Mouse (Mus musculus): Measurements from ENCODE around the gene Gm37240.

The Gm37240 gene

GRCm38 (mm10) chr3:84949387-84949786, 937.9 kb downstream of the Gm37240 start:
- no peak for DNase-seq (ENCODE audit: low spot score)

GRCm38 (mm10) chr3:84946381-84946780, 940.9 kb downstream of the Gm37240 start:
- DNase-seq (ENCODE audit: low spot score) = no peak

- DNase-seq (ENCODE audit: low spot score) = no peak
Measured at GRCm38 (mm10) chr3:84944933-84945332, 942.4 kb downstream of the Gm37240 start.

GRCm38 (mm10) chr3:84937360-84938355, 949.7 kb downstream of the Gm37240 start:
- no peak for DNase-seq (ENCODE audit: low spot score)

GRCm38 (mm10) chr3:84936956-84937355, 950.4 kb downstream of the Gm37240 start:
- DNase-seq (ENCODE audit: low spot score) = no peak

GRCm38 (mm10) chr3:84936252-84936651, 951.1 kb downstream of the Gm37240 start:
- DNase-seq (ENCODE audit: low spot score) = no peak

GRCm38 (mm10) chr3:84935729-84936128, 951.6 kb downstream of the Gm37240 start:
- no peak for DNase-seq (ENCODE audit: low spot score)

- no peak for DNase-seq (ENCODE audit: low spot score)
Measured at GRCm38 (mm10) chr3:84930683-84931082, 956.6 kb downstream of the Gm37240 start.

GRCm38 (mm10) chr3:84929171-84929570, 958.1 kb downstream of the Gm37240 start:
- DNase-seq (ENCODE audit: low spot score) = no peak

GRCm38 (mm10) chr3:84927901-84928300, 959.4 kb downstream of the Gm37240 start:
- no peak for DNase-seq (ENCODE audit: low spot score)

- no peak for DNase-seq (ENCODE audit: low spot score)
Measured at GRCm38 (mm10) chr3:84927168-84927794, 960.0 kb downstream of the Gm37240 start.

GRCm38 (mm10) chr3:84926140-84926539, 961.2 kb downstream of the Gm37240 start:
- DNase-seq (ENCODE audit: low spot score) = no peak

- no peak for DNase-seq (ENCODE audit: low spot score)
Measured at GRCm38 (mm10) chr3:84925229-84925628, 962.1 kb downstream of the Gm37240 start.

GRCm38 (mm10) chr3:84923670-84924069, 963.6 kb downstream of the Gm37240 start:
- DNase-seq (ENCODE audit: low spot score) = no peak

- no peak for DNase-seq (ENCODE audit: low spot score)
Measured at GRCm38 (mm10) chr3:84923256-84923655, 964.1 kb downstream of the Gm37240 start.

- no peak for DNase-seq (ENCODE audit: low spot score)
Measured at GRCm38 (mm10) chr3:84921704-84922420, 965.5 kb downstream of the Gm37240 start.

- DNase-seq (ENCODE audit: low spot score) = no peak
Measured at GRCm38 (mm10) chr3:84917903-84918679, 969.2 kb downstream of the Gm37240 start.

GRCm38 (mm10) chr3:84914284-84914683, 973.0 kb downstream of the Gm37240 start:
- DNase-seq (ENCODE audit: low spot score) = no peak

GRCm38 (mm10) chr3:84906528-84906927, 980.8 kb downstream of the Gm37240 start:
- no peak for DNase-seq (ENCODE audit: low spot score)

GRCm38 (mm10) chr3:84897952-84898351, 989.4 kb downstream of the Gm37240 start:
- no peak for DNase-seq (ENCODE audit: low spot score)

GRCm38 (mm10) chr3:84890983-84891382, 996.3 kb downstream of the Gm37240 start:
- DNase-seq (ENCODE audit: low spot score) = no peak

GRCm38 (mm10) chr3:84889648-84890047, 997.7 kb downstream of the Gm37240 start:
- no peak for DNase-seq (ENCODE audit: low spot score)
